Mouse (Mus musculus): ENCODE data around the gene Mrps15. TPM values are rescaled to one million over a fixed set of nuclear protein-coding genes. Genes with fewer than 3 reads are reported as not detected.

The Mrps15 gene
- 10 to 100 TPM; 48.9 to 52.7 TPM for total RNA-seq (2023)

GRCm38 (mm10) chr4:126046851-126047585, at the start of gene Mrps15:
Mrps15 (plus strand) TSS chr4:126046925.

GRCm38 (mm10) chr4:126024303-126024900, 22.3 kb upstream of the Mrps15 start, which contains the start of gene Csf3r:
Csf3r (plus strand) TSS chr4:126024550.

DNA sequence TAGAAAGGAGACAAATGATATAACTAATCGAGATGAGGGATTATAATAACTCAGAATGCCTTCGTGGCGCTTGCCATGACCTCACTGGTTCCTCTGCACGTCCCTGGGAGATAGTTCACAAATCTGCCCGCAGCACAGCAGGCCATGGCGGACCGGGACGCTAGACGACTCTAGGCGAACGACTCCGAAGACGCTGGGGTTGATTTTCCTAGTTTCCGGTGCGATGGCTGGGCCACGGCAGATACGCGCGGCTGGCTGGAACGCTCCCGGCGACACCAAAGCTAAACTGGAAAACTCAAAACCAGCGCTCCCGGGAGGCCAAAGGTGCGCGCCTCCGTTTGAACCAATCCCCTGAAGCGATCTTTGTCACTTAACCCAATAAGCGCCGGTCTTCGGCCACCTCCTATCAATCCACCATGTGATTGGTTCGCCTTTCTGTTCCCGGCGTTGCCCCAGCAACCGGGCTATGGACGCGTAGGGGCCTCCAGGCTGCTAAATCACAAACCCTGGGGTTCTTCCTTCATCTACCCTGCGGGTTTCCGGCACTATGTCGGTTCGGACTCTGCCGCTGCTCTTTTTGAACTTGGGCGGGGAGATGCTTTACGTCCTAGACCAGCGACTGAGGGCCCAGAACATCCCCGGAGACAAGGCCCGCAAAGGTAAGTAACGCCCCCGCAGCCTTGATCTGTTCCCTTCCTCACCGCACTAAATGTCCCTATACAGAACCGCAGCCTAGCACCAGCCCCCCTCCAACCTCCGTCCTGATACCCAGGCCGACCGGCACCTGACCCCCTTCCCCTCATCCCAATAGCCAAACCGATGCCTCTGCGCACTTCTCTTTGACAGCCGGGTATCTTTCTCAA, 11.6 kb downstream of the Mrps15 start, which contains the start of gene Oscp1:
Oscp1 (plus strand) TSS at position 432 of the 863 bp plus-strand sequence.

GRCm38 (mm10) chr4:126096464-126097111, 49.9 kb downstream of the Mrps15 start, which contains the start of gene Lsm10:
Lsm10 (plus strand) TSS chr4:126096623.

DNA sequence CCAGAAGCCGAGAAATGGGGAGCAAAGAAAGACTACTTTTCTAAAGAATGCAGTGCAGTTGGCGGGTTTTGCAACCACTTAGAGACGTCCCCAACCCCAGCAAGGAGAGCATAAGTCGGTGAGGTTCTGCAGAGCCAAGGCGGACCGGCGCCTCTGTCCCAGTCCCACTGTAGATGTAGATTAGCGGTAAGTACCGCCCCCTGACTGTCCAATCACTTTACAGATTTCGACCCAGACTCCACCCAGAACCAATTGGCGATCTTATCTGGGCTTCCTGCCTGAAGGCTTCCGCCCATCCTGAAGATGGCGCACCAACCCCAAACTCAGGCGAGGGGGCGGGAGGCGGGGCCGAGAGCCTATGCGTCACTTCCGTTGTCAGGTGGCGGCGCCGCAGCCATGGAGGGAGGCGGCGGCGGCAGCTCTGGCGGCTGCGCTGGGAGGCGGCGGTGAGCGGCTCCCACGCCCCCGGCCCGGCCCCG, 56.9 kb downstream of the Mrps15 start, which contains the start of gene Stk40:
Stk40 (plus strand) TSS at position 368 of the 479 bp plus-strand sequence.

Other genes starting within 250 kb of the Mrps15 start
- gene Csf3r, start 22.4 kb upstream of the Mrps15 start, total RNA-seq (2023): 1 to 10 TPM in 1 of 2 experiments, under 1 TPM in 1; 0.41 to 1.2 TPM
- under 1 TPM; 0.47 to 0.61 TPM for gene Oscp1, start 11.6 kb downstream of the Mrps15 start, total RNA-seq (2023)
- gene Lsm10, start 49.7 kb downstream of the Mrps15 start, total RNA-seq (2023): 10 to 100 TPM; 11.6 to 17.4 TPM
- 10 to 100 TPM; 36.6 to 37.5 TPM for gene Stk40, start 57.0 kb downstream of the Mrps15 start, total RNA-seq (2023)
- 10 to 100 TPM; 18.6 to 19.0 TPM for gene Eva1b, start 100.8 kb downstream of the Mrps15 start, total RNA-seq (2023)
- gene Sh3d21, start 116.6 kb downstream of the Mrps15 start, total RNA-seq (2023): 1 to 10 TPM; 1.3 to 1.7 TPM
- gene Thrap3, start 155.8 kb downstream of the Mrps15 start, total RNA-seq (2023): 100 to 1,000 TPM; 542 to 594 TPM
- 10 to 100 TPM; 64.9 to 68.9 TPM for gene Map7d1, start 209.4 kb downstream of the Mrps15 start, total RNA-seq (2023)
- 10 to 100 TPM; 34.9 to 41.5 TPM for gene Trappc3, start 215.4 kb downstream of the Mrps15 start, total RNA-seq (2023)
- gene Col8a2, start 239.9 kb downstream of the Mrps15 start, total RNA-seq (2023): under 1 TPM in 1 of 2 experiments, not detected in 1; 0.12 TPM